Mouse (Mus musculus) inflammation-experienced regulatory T-cells, adult 6 months (primary cell): Measurements from ENCODE around the gene Ren1. TPM values are rescaled to one million over a fixed set of nuclear protein-coding genes. Genes with fewer than 3 reads are reported as not detected.

Experiments
- ATAC-seq: one replicate; pipeline ENCODE4 v1.8.0; 2017
- polyA plus RNA-seq, 3 experiments: library from polyadenylated mRNA; unstranded; fragments of 100-300 nt; shearing (Covaris generic); gene quantifications; one replicate each; pipeline ENCODE4 v1.2.1; 2017

The Ren1 gene
- polyA plus RNA-seq, 3 experiments from 2014 or later, result not detected

GRCm38 (mm10) chr1:133346531-133346930 is 3.8 kb upstream of the Ren1 start:
- ATAC-seq, result no peak

DNA sequence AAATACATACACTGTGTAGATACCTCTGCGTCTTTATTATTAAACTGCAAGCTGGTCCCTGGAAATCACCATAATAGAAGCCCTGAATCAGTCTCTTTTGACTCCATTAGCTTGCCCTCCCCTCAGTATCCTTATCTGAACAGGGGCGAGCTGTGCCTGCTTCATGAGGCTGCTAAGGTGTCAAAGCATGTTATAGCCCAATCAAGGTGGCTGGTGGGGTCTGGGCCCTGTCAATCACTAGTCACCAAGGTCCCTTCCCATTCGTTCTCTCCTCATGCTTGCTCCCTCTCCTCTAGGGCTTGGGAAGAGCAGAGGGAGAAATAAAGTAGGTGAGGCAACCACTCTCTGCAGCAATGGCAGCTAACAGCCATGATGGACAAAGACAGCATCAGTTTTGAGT is 3.1 kb upstream of the Ren1 start:
- no peak for ATAC-seq

GRCm38 (mm10) chr1:133347693-133348520 is 2.4 kb upstream of the Ren1 start:
- no peak for ATAC-seq

GRCm38 (mm10) chr1:133351762-133352161 is 1.5 kb downstream of the Ren1 start:
- no peak for ATAC-seq

- no peak for ATAC-seq
These were observed 3.1 kb downstream of the Ren1 start for GRCm38 (mm10) chr1:133353371-133353809.

GRCm38 (mm10) chr1:133355469-133355868 is 5.2 kb downstream of the Ren1 start:
- ATAC-seq, result no peak

DNA sequence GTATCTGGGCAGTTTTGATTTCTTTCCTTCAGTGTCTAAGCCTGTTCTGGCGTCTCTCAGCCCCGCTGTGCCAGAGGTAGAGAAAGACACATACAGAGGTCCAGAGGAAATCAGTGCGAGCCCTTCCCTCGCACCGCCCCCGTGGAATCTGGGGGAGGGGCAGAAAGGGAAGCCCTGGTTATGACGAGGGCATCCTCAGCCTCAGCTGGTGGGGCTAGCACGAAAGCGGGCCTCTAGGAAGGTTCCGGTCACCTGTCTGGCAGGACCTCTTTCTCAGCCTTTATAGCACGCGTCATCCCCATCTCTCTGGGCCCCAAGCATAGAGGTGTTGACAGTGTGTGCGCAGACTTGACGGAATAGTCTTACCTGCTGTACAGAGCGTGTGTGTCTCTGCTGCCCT is 5.6 kb downstream of the Ren1 start:
- no peak for ATAC-seq

GRCm38 (mm10) chr1:133356330-133356729 is 6.0 kb downstream of the Ren1 start:
- no peak for ATAC-seq

DNA sequence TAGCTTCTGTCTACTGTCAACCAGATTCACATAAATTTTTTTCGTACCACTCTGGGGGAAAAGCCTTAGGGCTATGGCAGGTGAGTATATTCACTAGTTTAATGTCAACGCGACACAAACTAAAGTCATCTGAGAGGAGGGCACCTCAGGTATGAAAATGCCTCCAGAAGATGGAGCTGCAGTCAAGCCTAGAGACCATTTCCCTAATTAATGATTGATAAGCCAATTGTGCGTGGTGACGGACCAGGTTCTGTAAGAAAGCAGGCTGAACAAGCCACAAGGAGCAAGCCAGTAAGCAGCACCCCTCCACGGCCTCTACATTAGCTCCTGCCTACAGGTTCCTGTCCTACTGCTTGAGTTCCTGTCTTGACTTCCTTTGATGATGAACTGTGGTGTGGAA is 10.7 kb downstream of the Ren1 start:
- no peak for ATAC-seq

DNA sequence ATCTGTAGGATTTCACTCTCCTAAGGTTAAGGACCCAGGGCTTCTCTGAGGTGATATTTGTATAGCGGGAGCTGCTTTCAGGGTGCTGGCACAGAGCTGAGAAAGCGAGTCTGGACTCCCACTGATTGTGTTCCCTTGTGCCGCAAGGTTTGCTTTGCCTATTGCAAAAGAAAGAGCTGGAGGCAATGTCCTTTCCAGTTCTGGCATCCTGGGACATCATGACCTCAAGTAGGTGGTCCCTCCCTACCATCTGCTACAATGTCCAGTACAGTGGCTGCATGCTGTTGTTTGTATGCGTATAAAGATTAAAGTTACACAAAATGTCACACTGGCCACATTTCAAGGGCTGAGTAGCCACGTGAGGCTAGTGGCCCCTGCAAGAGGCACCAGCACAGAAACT is 11.8 kb downstream of the Ren1 start:
- no peak for ATAC-seq

- no peak for ATAC-seq
These were observed 13.1 kb downstream of the Ren1 start, which contains the start of gene Etnk2 for GRCm38 (mm10) chr1:133363276-133364021. Gene Etnk2 (plus strand): TSS chr1:133363572.

DNA sequence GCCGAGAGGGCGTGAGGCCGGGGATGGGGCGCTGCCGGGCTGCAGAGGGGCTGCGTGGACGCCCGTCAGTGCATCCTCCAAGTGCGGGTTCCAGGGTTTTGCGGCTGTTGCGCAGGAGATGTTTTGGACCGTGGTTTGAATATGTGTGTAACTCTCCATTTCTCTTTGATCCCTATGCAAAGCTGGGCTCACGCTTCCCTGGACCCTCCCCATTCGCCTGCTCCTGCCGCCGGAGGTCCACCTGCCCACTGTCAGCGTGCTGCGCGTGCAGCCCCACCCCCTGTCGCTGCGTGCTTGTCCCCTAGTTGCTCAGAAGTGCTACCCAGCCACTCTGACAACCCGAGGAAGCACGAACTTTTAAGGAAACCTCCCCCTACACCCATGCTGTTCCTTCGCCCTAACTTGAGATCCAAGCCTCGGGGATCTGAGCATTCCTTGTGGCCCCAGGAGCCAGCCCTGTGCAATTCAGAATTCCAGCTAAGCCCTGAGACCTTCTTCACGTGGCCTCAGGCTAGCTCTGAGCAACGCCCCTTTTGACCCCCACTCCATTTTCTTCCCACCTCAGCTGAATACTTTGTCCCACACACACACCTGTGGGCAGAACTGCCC is 13.8 kb downstream of the Ren1 start:
- ATAC-seq, result no peak

DNA sequence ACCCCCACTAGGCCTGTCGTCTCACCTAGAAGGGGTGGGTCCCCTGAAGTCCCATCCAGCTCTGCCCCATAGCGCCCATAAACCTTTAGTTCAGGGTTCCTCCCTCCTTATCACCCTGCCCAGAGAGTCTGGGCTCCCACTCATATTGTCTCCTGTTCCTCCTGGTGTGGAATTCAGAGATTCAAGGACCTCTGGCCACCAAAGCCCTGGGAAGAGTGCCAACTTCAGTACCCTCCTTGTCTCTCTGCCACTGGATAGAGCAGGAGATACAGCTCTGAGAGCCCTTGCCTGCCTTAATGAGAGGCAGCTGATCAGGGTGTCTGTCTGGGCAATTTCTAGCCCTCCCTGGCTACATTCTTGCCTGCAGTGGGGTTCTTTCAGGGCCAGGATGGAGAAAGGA is 14.6 kb downstream of the Ren1 start:
- ATAC-seq, result no peak

DNA sequence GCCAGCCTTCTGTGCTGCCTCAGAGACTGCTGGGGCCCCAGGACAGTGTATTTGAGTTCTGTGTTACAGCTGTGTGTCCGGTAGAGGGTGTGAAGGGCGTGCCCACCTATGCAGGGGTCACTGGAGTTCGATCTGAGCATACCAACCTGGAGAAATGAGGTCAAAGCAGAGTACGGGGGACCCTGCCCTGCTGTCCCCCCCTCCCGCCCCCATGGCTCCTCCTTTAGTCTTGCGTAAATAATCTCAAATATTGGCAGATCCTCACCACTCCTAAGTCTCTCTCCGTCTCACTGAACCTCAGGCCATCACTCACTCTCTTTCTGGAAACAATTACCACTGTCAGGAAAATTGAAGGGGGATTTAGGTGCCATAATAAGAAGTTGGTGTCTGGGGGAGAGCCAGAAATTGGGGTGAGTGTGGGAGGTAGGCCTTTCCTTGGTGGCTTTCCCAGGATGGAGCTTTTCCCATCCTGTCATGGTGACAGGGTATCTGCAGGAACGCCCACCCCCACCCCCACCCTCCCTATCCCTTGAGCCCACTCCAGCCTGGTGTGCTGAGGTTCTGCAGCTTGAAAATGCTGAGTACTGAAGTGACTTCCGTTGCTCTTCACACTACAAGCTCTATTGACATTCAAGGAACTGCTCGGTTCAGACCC is 16.8 kb downstream of the Ren1 start:
- ATAC-seq, result no peak

GRCm38 (mm10) chr1:133367606-133368488 is 17.5 kb downstream of the Ren1 start:
- ATAC-seq, result no peak

- no peak for ATAC-seq
These were observed 18.3 kb downstream of the Ren1 start for GRCm38 (mm10) chr1:133368644-133369043.

- ATAC-seq, result no peak
These were observed 20.0 kb downstream of the Ren1 start for GRCm38 (mm10) chr1:133370352-133370751.

GRCm38 (mm10) chr1:133371431-133371830 is 21.1 kb downstream of the Ren1 start:
- no peak for ATAC-seq

DNA sequence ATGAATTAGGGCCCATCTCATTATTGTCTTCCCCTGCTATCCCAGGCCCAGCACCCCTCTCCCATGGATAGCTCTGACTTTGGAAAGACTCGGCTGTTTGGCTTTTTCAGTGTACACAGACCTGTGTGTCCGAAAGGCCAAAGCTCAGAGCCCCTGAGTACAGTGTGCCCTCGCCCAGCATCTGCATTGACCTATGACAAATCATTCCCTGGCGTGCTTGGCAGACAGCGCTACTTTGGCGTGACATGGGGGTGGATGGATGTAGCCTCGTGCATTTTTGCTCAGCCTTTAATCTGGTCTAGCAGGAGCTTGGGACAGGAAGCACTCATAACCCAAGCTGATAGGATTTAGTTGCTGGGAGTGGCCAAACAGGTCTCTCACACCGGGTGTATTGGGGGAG is 21.8 kb downstream of the Ren1 start:
- ATAC-seq, result no peak

- no peak for ATAC-seq
These were observed 25.5 kb downstream of the Ren1 start for GRCm38 (mm10) chr1:133375696-133376346.

DNA sequence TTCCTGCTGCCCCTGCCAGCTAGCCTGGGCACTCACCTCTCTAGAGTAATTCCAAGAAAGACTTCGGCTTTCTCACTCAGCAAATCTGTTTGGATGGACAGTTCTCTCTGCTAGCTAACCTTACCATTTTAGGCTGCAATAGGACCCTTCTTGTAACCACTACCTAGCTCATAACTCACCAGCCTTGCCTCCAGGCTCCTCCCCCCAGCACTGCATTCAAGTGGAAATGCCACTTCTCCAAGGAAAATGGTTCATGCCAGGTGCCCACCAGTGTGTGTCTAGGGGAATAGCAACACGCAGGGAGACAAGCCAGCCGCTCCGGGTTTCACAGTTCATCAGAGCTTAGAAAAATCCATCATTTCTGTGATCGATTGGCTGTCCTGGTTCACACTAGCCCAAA is 27.2 kb downstream of the Ren1 start:
- ATAC-seq, result no peak
